Mouse (Mus musculus) limb, embryonic 13.5 days (tissue): Measurements from ENCODE around the gene Syde2. TPM values are rescaled to one million over a fixed set of nuclear protein-coding genes. Genes with fewer than 3 reads are reported as not detected.
A peak's percentile ranks its signal among the peaks of the same experiment; 100 is the strongest.
"Not testable (repeated sequence)": the region's sequence is repeated elsewhere in the genome, so short reads cannot be mapped to it uniquely, and the experiment has no call there.

Experiments
- ATAC-seq: fragments of 200-750 bp; cut with Nextera tagmentation; 2 replicates; pipeline ENCODE4 v1.8.0; 2017; ENCODE audit warnings: low read depth, moderate number of reproducible peaks, moderate TSS enrichment; ENCODE audit not compliant: low FRiP score
- H3K27ac ChIP-seq: fragments of 300-500 bp; sonication (generic); 2 replicates; pipeline ENCODE4 v1.5.1; 2015; ENCODE audit warnings: inconsistent platforms, mild to moderate bottlenecking, moderate library complexity
- H3K27me3 ChIP-seq: fragments of 300-500 bp; sonication (generic); 2 replicates; pipeline ENCODE4 v1.6.1; 2015; ENCODE audit warnings: mild to moderate bottlenecking, inconsistent platforms
- H3K36me3 ChIP-seq: fragments of 300-500 bp; sonication (generic); 2 replicates; pipeline ENCODE4 v1.6.1; 2015; ENCODE audit warnings: inconsistent platforms, mild to moderate bottlenecking, moderate library complexity
- H3K4me1 ChIP-seq: fragments of 300-500 bp; sonication (generic); 2 replicates; pipeline ENCODE4 v1.6.1; 2015; ENCODE audit warnings: inconsistent platforms
- H3K4me2 ChIP-seq: fragments of 300-500 bp; sonication (generic); replicated peaks from 2 replicates; pipeline ENCODE4 v1.6.1; 2015; ENCODE audit warnings: inconsistent platforms, mild to moderate bottlenecking, moderate library complexity
- H3K4me3 ChIP-seq: fragments of 300-500 bp; sonication (generic); 2 replicates; pipeline ENCODE4 v1.5.1; 2015; ENCODE audit warnings: moderate library complexity, mild to moderate bottlenecking, inconsistent platforms
- H3K9ac ChIP-seq: fragments of 300-500 bp; sonication (generic); 2 replicates; pipeline ENCODE4 v1.6.1; 2015; ENCODE audit warnings: mild to moderate bottlenecking, inconsistent platforms
- H3K9me3 ChIP-seq: fragments of 300-500 bp; sonication (generic); 2 replicates; pipeline ENCODE4 v1.6.1; 2016; ENCODE audit warnings: inconsistent platforms
- WGBS: fragments of 180-500 bp; shearing (Covaris S2); methylation state at CpG from one replicate; pipeline ENCODE4 v1.1.7; 2015; 5-methylcytosine and 5-hydroxymethylcytosine counted together
- polyA plus RNA-seq: library from polyadenylated mRNA; unstranded; fragments of >200 nt; fragmentation: Nextera tagmentation; extraction: Ambion mirVana; gene quantifications from 2 replicates; pipeline ENCODE4 v1.2.1, GENCODE M21; 2015

The Syde2 gene
- polyA plus RNA-seq, 1 experiment from 2014 or later, result 1.9 TPM

DNA sequence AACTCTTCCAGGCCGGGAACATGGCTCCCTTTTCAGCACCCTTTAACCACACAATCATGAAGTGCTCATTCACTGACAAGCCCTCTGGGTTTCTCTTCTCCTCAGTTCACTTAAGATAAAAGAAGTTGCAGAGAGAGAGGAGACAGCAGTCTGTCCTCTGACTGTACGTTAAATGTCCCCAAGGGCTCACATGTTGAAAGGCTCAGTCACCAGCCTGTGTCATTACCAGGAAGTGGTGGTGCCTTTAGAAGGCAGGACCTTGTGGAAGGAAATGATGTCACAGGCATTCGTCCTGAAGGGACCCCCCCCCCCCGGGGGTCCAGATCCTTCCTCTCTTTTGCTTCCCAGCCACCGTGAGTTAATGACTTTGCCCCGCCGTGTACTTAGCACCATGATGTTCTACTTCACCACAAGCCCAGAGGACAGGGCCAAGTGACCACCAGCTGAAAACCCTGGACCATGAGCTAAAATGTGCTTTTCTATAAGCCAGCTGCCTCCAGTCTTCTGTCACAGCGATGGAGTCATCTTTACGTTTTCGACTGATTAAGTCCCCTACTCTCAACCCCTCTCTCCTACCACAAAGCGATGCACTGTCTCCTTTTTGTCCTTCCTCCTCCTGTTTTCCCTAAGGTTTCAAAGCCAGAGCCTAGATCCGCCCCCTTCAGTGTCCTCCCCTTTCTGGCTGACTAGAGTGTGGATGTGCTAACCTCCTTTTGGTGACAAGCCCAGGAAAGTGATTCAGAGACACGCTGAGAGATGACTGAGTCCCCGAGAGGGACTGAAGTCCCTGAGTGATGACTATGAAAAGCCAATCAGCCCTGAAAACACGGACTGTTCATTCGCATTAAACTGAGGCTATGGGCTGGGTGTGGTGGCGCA is 36.1 kb upstream of the Syde2 start:
- H3K27ac ChIP-seq, result no peak overlapping the region
- WGBS, result 74% methylated on average over 17 of the region's 17 CpGs
- no peak overlapping the region for H3K4me2 ChIP-seq

DNA sequence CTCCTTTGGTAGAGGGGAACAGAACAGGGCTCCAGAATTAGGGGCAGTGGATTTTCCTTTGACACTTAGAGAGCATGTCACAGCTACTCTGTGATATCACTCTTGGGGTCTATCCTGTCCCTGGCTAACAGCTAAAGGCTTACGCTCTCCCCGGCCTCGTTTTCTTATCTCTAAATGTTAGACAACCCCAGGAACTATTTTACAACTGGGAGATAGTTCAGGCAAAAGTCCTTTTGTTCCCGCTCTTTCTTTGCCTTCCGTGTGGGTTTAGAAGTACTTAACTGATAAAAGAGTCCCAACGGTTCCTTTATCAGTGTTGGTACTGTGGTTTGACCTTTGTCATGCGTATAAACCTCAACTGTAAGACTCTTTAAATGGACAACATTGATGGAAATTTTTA is 34.7 kb upstream of the Syde2 start:
- H3K9ac ChIP-seq, result no peak overlapping the region
- H3K4me3 ChIP-seq, result no peak overlapping the region
- no peaks in the 10 kb centered on the region for H3K27me3 ChIP-seq
- no peak overlapping the region for H3K27ac ChIP-seq
- H3K4me1 ChIP-seq, result peaks cover 7% of the 10 kb centered on the region; the same call in 1 of the 2 replicates
- no peak overlapping the region for H3K4me2 ChIP-seq
- H3K36me3 ChIP-seq, result no peaks in the 10 kb centered on the region
- 84% methylated on average over 7 of the region's 7 CpGs for WGBS
- ATAC-seq, result no peak
- 0 out of 2 replicates have a peak, but pooled peaks cover 3% of the 10 kb centered on the region for H3K9me3 ChIP-seq

More for the DNA sequence above, 36.1 kb upstream of the Syde2 start:
- no peak for ATAC-seq
- no peak overlapping the region for H3K4me3 ChIP-seq
- no peaks in the 10 kb centered on the region for H3K36me3 ChIP-seq
- H3K4me1 ChIP-seq, result peaks cover 7% of the 10 kb centered on the region; the same call in 1 of the 2 replicates
- no peaks in the 10 kb centered on the region for H3K27me3 ChIP-seq
- H3K9ac ChIP-seq, result no peak overlapping the region
- no peaks in the 10 kb centered on the region for H3K9me3 ChIP-seq

DNA sequence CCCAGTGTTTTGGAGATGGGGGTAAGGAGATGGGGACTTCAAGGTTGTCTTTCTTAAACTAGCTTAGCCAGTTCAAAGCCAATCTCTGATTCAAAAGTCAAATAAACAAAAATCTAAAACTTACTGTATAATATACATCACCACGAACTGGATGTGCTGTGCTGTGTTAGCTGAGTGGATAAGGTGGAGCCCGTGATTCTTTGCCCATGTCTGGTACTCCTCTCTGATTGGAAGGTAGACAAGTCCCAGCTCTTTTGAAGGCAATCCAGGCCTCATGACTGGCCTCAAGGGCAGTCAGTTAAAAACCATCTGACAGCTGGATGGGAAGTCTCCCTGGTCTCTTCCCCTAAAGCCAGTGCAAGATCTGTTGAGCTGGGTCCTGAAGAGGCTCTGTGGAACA is 34.3 kb upstream of the Syde2 start:
- H3K4me1 ChIP-seq, result peaks cover 7% of the 10 kb centered on the region; the same call in 1 of the 2 replicates
- H3K9ac ChIP-seq, result no peak overlapping the region
- 0 out of 2 replicates have a peak, but pooled peaks cover 3% of the 10 kb centered on the region for H3K9me3 ChIP-seq
- 91% methylated on average over 2 of the region's 2 CpGs for WGBS
- H3K27ac ChIP-seq, result no peak overlapping the region
- no peak for ATAC-seq
- no peak overlapping the region for H3K4me3 ChIP-seq
- H3K4me2 ChIP-seq, result no peak overlapping the region
- no peaks in the 10 kb centered on the region for H3K36me3 ChIP-seq
- H3K27me3 ChIP-seq, result no peaks in the 10 kb centered on the region

GRCm38 (mm10) chr3:145959824-145960223 is 27.8 kb upstream of the Syde2 start:
- Histone ChIP-seq H3K4me3 (no peak overlapping the region), H3K27ac (no peak overlapping the region), H3K27me3 (peaks cover 19% of the 10 kb centered on the region), H3K36me3 (no peaks in the 10 kb centered on the region), H3K4me2 (no peak overlapping the region), H3K9me3 (0 out of 2 replicates have a peak, but pooled peaks cover 3% of the 10 kb centered on the region), H3K9ac (no peak overlapping the region), H3K4me1 (peaks cover 25% of the 10 kb centered on the region)
- no peak for ATAC-seq
- 73% methylated on average over 1 of the region's 1 CpGs for WGBS

DNA sequence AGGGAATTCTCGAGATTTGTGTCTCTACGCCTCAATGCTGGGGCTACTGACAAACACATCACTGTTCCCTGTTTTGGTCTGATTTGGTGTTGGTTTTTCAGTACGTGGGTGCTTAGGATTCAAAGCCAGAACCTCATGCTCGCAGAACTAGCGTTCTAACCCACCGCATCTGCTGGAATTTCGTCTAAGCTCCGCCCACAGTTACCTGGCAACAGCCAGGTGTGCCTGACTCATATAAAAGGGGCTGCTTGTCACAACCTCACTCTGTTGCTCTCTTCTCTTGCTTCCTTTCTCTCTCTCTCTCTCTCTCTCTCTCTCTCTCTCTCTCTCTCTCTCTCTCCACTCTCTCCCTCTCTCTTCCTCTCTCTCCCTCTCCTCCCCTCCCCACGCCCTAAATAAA is 25.3 kb upstream of the Syde2 start:
- Histone ChIP-seq H3K9me3 (no peaks in the 10 kb centered on the region), H3K27ac (no peak overlapping the region), H3K4me1 (peaks cover 31% of the 10 kb centered on the region), H3K4me3 (no peak overlapping the region), H3K27me3 (peaks cover 19% of the 10 kb centered on the region), H3K9ac (no peak overlapping the region), H3K36me3 (no peaks in the 10 kb centered on the region), H3K4me2 (no peak overlapping the region)
- WGBS, result 22% methylated on average over 9 of the region's 9 CpGs
- ATAC-seq, result no peak

DNA sequence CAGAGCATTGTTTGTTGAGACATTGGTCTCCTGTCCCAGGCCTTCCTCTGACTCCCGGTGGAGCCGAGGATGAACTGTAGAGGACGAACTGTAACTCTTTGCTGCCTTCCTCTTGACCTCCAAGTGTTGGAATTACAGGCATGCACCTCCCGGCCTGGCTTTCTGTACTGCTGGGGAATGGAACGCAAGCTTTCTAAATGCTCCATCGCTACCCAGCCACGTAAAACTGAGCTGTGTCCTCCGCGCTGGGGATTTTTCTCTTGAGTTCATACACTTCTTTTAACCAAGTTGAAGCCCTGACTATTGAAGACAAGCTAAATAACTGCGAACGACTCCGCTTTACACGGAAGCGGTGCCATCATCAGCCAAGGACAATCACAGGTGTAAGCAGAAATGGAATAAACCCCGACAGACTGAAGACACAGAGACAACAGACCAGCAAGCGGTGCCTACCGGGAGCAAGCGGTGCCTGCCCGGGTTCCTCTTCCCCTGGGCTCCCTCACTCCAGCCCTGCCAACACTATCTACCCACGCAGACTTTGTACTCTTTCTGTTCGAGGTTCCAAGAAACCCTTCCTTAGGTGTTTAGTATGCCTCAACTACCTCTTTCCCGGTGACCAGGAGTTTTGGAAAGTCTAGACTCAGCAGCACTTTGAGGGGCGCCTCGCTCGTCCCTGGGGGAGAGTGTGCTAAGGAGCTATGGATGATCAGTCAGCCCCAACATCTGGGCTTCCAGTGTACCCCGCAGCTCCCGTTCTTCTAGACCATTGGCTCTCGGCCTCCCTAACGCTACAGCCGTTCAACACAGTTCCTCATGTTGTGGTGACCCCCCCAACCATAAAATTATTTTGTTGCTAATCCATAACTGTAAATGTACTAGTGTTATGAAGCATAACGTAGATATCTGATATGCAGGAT is 24.3 kb upstream of the Syde2 start:
- peak overlapping the region; percentile 55 for H3K27ac ChIP-seq
- H3K27me3 ChIP-seq, result peaks cover 19% of the 10 kb centered on the region
- H3K36me3 ChIP-seq, result no peaks in the 10 kb centered on the region
- H3K4me2 ChIP-seq, result peak overlapping the region; percentile 51
- H3K4me3 ChIP-seq, result peak overlapping the region; percentile 14
- 13% methylated on average over 31 of the region's 31 CpGs for WGBS
- no peak for ATAC-seq
- no peak overlapping the region for H3K9ac ChIP-seq
- H3K9me3 ChIP-seq, result no peaks in the 10 kb centered on the region
- peaks cover 31% of the 10 kb centered on the region for H3K4me1 ChIP-seq

DNA sequence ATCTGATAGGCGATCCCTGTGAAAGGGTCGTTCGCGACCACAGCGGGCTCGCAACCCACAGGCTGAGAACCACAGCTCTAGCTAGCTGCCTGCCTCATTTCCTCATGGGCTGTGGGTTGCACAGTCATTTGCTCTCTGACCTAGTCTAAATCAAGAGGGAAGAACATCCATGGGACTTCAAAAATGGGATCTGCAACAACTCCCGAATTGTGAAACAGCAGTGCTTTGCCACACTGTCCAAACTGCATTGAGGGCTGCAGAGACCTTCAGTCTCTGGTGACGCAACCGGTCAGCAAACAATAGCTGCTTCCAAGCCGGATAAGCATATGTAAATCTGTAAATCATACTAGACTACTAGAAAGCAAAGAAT is 23.7 kb upstream of the Syde2 start:
- Histone ChIP-seq H3K27ac (peak overlapping the region; percentile 39; the same call in 1 of the 2 replicates), H3K27me3 (peaks cover 19% of the 10 kb centered on the region), H3K9me3 (no peaks in the 10 kb centered on the region), H3K36me3 (no peaks in the 10 kb centered on the region), H3K9ac (no peak overlapping the region), H3K4me1 (peaks cover 33% of the 10 kb centered on the region), H3K4me3 (peak overlapping the region; percentile 14), H3K4me2 (peak overlapping the region; percentile 51)
- ATAC-seq, result no peak
- WGBS, result 16% methylated on average over 10 of the region's 10 CpGs

DNA sequence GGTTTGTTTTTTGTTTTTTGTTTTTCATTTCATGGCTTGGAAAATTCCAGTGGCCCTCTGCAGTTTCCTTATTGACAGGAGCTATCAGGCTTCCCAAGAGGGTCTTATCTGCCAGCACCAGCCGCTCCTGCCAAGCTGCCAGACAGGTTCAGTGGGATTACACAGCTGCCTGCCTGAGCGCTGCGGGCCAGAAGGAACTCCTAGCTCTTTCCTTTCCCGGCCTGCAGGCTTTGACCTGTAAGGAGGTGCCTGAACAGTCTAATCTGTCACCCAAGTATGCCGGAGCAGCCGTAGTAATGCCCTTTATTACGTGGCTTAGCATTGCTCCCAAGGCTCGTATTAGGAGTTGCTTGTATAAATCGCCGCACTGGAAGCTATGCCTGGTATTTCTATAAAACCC is 23.2 kb upstream of the Syde2 start:
- Histone ChIP-seq H3K9ac (no peak overlapping the region), H3K27me3 (peaks cover 19% of the 10 kb centered on the region), H3K36me3 (no peaks in the 10 kb centered on the region), H3K27ac (no peak overlapping the region), H3K4me2 (peak overlapping the region; percentile 51), H3K9me3 (no peaks in the 10 kb centered on the region), H3K4me3 (0 out of 2 replicates have a peak overlapping the region, but pooled peaks have one; percentile 17), H3K4me1 (peaks cover 37% of the 10 kb centered on the region)
- ATAC-seq, result peak; percentile 89; the same call in 1 of the 2 replicates
- 2% methylated on average over 10 of the region's 10 CpGs for WGBS

- Histone ChIP-seq H3K4me1 (peaks cover 40% of the 10 kb centered on the region), H3K27me3 (peaks cover 19% of the 10 kb centered on the region)
- H3K36me3 ChIP-seq, H3K4me2 ChIP-seq, H3K4me3 ChIP-seq, H3K27ac ChIP-seq, H3K9ac ChIP-seq, H3K9me3 ChIP-seq, ATAC-seq: not testable (repeated sequence)
- 78% methylated on average over 3 of the region's 3 CpGs for WGBS
Measured at GRCm38 (mm10) chr3:145965583-145965982, 22.1 kb upstream of the Syde2 start.

DNA sequence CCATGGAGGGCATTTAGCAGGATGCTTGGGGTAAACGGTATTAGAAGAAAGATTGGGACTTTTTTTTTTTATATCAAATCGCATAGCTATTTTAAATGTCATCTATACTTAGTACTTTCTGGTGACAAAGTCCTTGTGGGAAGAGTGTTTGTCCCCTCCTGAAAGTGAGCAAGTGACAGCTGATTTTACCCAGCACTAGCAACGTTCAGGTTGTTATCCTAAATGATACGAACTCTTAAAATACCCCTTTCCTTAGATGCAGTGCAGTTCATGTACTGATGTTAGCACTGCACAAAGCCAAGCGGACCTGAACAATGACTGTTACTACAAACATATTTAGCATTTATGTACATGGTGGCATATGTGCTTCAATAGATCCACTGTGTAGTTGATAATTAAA is 20.9 kb upstream of the Syde2 start:
- no peak for ATAC-seq
- Histone ChIP-seq H3K4me2 (no peak overlapping the region), H3K27me3 (peaks cover 16% of the 10 kb centered on the region), H3K9ac (no peak overlapping the region), H3K36me3 (no peaks in the 10 kb centered on the region), H3K9me3 (no peaks in the 10 kb centered on the region), H3K27ac (no peak overlapping the region), H3K4me1 (peaks cover 40% of the 10 kb centered on the region), H3K4me3 (no peak overlapping the region)
- WGBS, result 88% methylated on average over 5 of the region's 5 CpGs

GRCm38 (mm10) chr3:145969031-145969501 is 18.6 kb upstream of the Syde2 start:
- H3K4me1 ChIP-seq, result peaks cover 20% of the 10 kb centered on the region
- H3K36me3 ChIP-seq, result no peaks in the 10 kb centered on the region
- ATAC-seq, result no peak
- H3K9me3 ChIP-seq, result peaks cover 2% of the 10 kb centered on the region
- WGBS, result 47% methylated on average over 14 of the region's 14 CpGs
- H3K4me3 ChIP-seq, result no peak overlapping the region
- no peaks in the 10 kb centered on the region for H3K27me3 ChIP-seq
- H3K4me2 ChIP-seq, result no peak overlapping the region
- H3K27ac ChIP-seq, result no peak overlapping the region; the same call in 1 of the 2 replicates
- no peak overlapping the region for H3K9ac ChIP-seq

GRCm38 (mm10) chr3:145971501-145971900 is 16.2 kb upstream of the Syde2 start:
- no peak for ATAC-seq
- H3K36me3 ChIP-seq, result no peaks in the 10 kb centered on the region
- no peak overlapping the region for H3K4me2 ChIP-seq
- H3K4me3 ChIP-seq, result no peak overlapping the region
- H3K27me3 ChIP-seq, result no peaks in the 10 kb centered on the region
- H3K4me1 ChIP-seq, result peaks cover 8% of the 10 kb centered on the region; the same call in 1 of the 2 replicates
- H3K9ac ChIP-seq, result no peak overlapping the region
- no peak overlapping the region for H3K27ac ChIP-seq
- 76% methylated on average over 10 of the region's 10 CpGs for WGBS
- peaks cover 12% of the 10 kb centered on the region for H3K9me3 ChIP-seq
